Mouse (Mus musculus): ENCODE results near the gene Mnd1. TPM values are rescaled to one million over a fixed set of nuclear protein-coding genes. Genes with fewer than 3 reads are reported as not detected.
A peak's percentile ranks its signal among the peaks of the same experiment; 100 is the strongest.

The Mnd1 gene
- polyA plus RNA-seq, 1 experiment from 2014 or later: 1.4 TPM

GRCm38 (mm10) chr3:84038126-84038525 lies 117.5 kb downstream of the Mnd1 start:
- Histone ChIP-seq H3K4me1 (peaks cover 57% of the 10 kb centered on the region), H3K36me3 (no peaks in the 10 kb centered on the region), H3K9me3 (replicated peaks) (no peaks in the 10 kb centered on the region), H3K4me3 (replicated peaks) (peak overlapping the region; percentile 65), H3K9ac (replicated peaks) (no peak overlapping the region; the same call in 1 of the 2 replicates), H3K27me3 (replicated peaks) (no peaks in the 10 kb centered on the region), H3K4me2 (peak overlapping the region; percentile 87), H3K27ac (replicated peaks) (no peak overlapping the region)
- ATAC-seq (ENCODE audit: low FRiP score): no peak
- 15% methylated on average over 1 of the region's 1 CpGs for WGBS

Other genes with a start within 250 kb of the Mnd1 start
- gene Tmem131l, start 115.6 kb downstream of the Mnd1 start, polyA plus RNA-seq (2015; fragmentation: Nextera tagmentation; extraction: Ambion mirVana): 43.0 and 71.5 TPM in 2 replicates
- gene Gm6525, start 18.3 kb upstream of the Mnd1 start, polyA plus RNA-seq (2015; fragmentation: Nextera tagmentation; extraction: Ambion mirVana): 1.9 and 2.4 TPM in 2 replicates
- 108 and 137 TPM in 2 replicates for gene Trim2, start 151.1 kb upstream of the Mnd1 start, polyA plus RNA-seq (2015; fragmentation: Nextera tagmentation; extraction: Ambion mirVana)

Data from neural tube, embryonic 15.5 days (tissue).